28 mouse cellular contexts compared by ENCODE assay signal in the genomic region with DNA sequence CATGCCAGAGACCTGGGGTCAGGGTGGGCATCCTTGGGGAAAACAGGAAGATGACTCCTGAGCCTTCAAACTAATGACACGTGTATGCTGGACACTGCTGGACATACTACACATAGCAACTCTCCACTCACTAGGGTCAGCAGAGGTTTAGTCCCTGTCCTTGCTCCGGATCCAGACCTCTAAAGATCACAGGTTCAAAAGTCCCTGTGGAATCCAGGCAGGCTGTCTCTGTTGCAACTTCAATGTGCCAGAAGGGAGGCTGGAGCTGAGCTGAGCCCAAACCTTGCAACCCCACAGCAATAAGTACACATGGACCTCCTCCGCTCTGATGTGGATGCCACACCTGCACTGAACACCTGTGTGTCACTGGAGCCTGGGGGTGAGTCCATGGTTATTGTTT. TPM values are rescaled to one million over a fixed set of nuclear protein-coding genes. Genes with fewer than 3 reads are reported as not detected.
DNase-seq lines count a peak whose midpoint lies in the region; ATAC-seq and TF ChIP-seq lines count a peak whose summit lies in the region.
"Had no signal": no experiment of that assay in that cellular context is flagged by ENCODE, and none has a peak within 500 bp of the region (broad histone marks: within the 10 kb centered on the region; RNA-seq: fewer than 3 reads in every experiment).

No protein-coding gene starts in this region.

- no peak overlapping the region for H3K4me3 ChIP-seq in intestine, embryonic 14.5 days (ENCODE audit: low read depth, low read length)
- H3K4me3 ChIP-seq in intestine, embryonic 16.5 days (ENCODE audit: low read length) = no peak overlapping the region
- H3K4me3 ChIP-seq in intestine, postnatal 0 days (ENCODE audit: low read depth, low read length) = no peak overlapping the region
- no peak overlapping the region for H3K4me3 ChIP-seq in intestine, embryonic 15.5 days (replicated peaks)
- H3K4me3 ChIP-seq in liver, adult 2 months (ENCODE audit: insufficient read depth, low read depth, low read length) = peak overlapping the region; percentile 50
- H3K4me3 ChIP-seq in liver, embryonic 12.5 days = no peak overlapping the region
- H3K4me3 ChIP-seq in liver, postnatal 0 days (ENCODE audit: low read depth, low read length) = no peak overlapping the region

- H3K4me1 ChIP-seq in intestine, embryonic 14.5 days (replicated peaks; ENCODE audit: control insufficient read depth, insufficient read depth, low read length) = no peaks in the 10 kb centered on the region
- H3K4me1 ChIP-seq in intestine, embryonic 16.5 days (ENCODE audit: control insufficient read depth, insufficient read depth, low read length) = 0 out of 2 replicates have a peak, but pooled peaks cover under 1% of the 10 kb centered on the region
- H3K4me1 ChIP-seq in intestine, postnatal 0 days (replicated peaks; ENCODE audit: control insufficient read depth, insufficient read depth, low read length) = no peaks in the 10 kb centered on the region
- no peaks in the 10 kb centered on the region for H3K4me1 ChIP-seq in intestine, embryonic 15.5 days (replicated peaks)
- peaks cover 24% of the 10 kb centered on the region for H3K4me1 ChIP-seq in liver, adult 2 months (ENCODE audit: control insufficient read depth, insufficient read depth, low read length)
- H3K4me1 ChIP-seq in liver, embryonic 12.5 days = peaks cover 3% of the 10 kb centered on the region; the same call in 1 of the 2 replicates
- no peaks in the 10 kb centered on the region; the same call in 1 of the 2 replicates for H3K4me1 ChIP-seq in liver, postnatal 0 days (ENCODE audit: insufficient read depth)

- H3K27ac ChIP-seq in intestine, embryonic 14.5 days (ENCODE audit: low read depth) = no peak overlapping the region
- no peak overlapping the region for H3K27ac ChIP-seq in intestine, embryonic 16.5 days (ENCODE audit: low read length)
- no peak overlapping the region for H3K27ac ChIP-seq in intestine, postnatal 0 days (ENCODE audit: low read depth, low read length)
- no peak overlapping the region for H3K27ac ChIP-seq in intestine, embryonic 15.5 days
- H3K27ac ChIP-seq in liver, adult 2 months (replicated peaks; ENCODE audit: insufficient read depth, low read depth, low read length) = peak overlapping the region; percentile 95
- no peak overlapping the region for H3K27ac ChIP-seq in liver, embryonic 12.5 days
- H3K27ac ChIP-seq in liver, postnatal 0 days (ENCODE audit: low read depth) = no peak overlapping the region

- 87% methylated on average over 3 of the region's 3 CpGs for WGBS in intestine, embryonic 14.5 days
- 84% methylated on average over 3 of the region's 3 CpGs for WGBS in intestine, embryonic 16.5 days
- 77% methylated on average over 3 of the region's 3 CpGs for WGBS in intestine, postnatal 0 days
- 79% methylated on average over 3 of the region's 3 CpGs for WGBS in intestine, embryonic 15.5 days
- 15% methylated on average over 3 of the region's 3 CpGs for WGBS in liver, adult 2 months
- 62% methylated on average over 3 of the region's 3 CpGs for whole genome bisulfite sequencing in liver, embryonic 12.5 days (ENCODE audit: insufficient replicate concordance)
- 65% methylated on average over 3 of the region's 3 CpGs for WGBS in liver, postnatal 0 days (ENCODE audit: insufficient replicate concordance)

- no peak overlapping the region for H3K9ac ChIP-seq in intestine, embryonic 14.5 days (ENCODE audit: low read length)
- H3K9ac ChIP-seq in intestine, embryonic 16.5 days (ENCODE audit: low read depth, low read length) = no peak overlapping the region
- H3K9ac ChIP-seq in intestine, postnatal 0 days (ENCODE audit: low read depth, low read length) = no peak overlapping the region
- H3K9ac ChIP-seq in intestine, embryonic 15.5 days = no peak overlapping the region
- peak overlapping the region; percentile 56 for H3K9ac ChIP-seq in liver, adult 2 months (ENCODE audit: low read depth, low read length)
- H3K9ac ChIP-seq in liver, embryonic 12.5 days = no peak overlapping the region
- H3K9ac ChIP-seq in liver, postnatal 0 days (replicated peaks) = no peak overlapping the region

- no peak for TF ChIP-seq CTCF in intestine, postnatal 0 days (IDR thresholded peaks at IDR 0.05; ENCODE audit: low read depth)
- no peak for TF ChIP-seq CTCF in liver, adult 2 months (IDR thresholded peaks at IDR 0.05; ENCODE audit: low read depth, low read length)
- TF ChIP-seq CTCF in liver, postnatal 0 days (IDR thresholded peaks at IDR 0.05; ENCODE audit: low read depth) = no peak

- H3K79me2 ChIP-seq in liver, adult 2 months (ENCODE audit: control insufficient read depth, insufficient read depth, low read length) = peaks cover 9% of the 10 kb centered on the region; the same call in 1 of the 2 replicates

- no peaks in the 10 kb centered on the region for H3K27me3 ChIP-seq in intestine, embryonic 14.5 days (replicated peaks; ENCODE audit: control insufficient read depth, insufficient read depth, low read length)
- H3K27me3 ChIP-seq in intestine, embryonic 16.5 days (replicated peaks; ENCODE audit: control insufficient read depth, insufficient read depth, low read length) = no peaks in the 10 kb centered on the region
- H3K27me3 ChIP-seq in intestine, postnatal 0 days (replicated peaks; ENCODE audit: control insufficient read depth, insufficient read depth, low read length) = no peaks in the 10 kb centered on the region
- H3K27me3 ChIP-seq in intestine, embryonic 15.5 days (replicated peaks) = no peaks in the 10 kb centered on the region
- H3K27me3 ChIP-seq in liver, adult 2 months (ENCODE audit: control insufficient read depth, insufficient read depth, low read length) = no peaks in the 10 kb centered on the region
- no peaks in the 10 kb centered on the region for H3K27me3 ChIP-seq in liver, embryonic 12.5 days (replicated peaks)
- H3K27me3 ChIP-seq in liver, postnatal 0 days (ENCODE audit: insufficient read depth, low read length) = no peaks in the 10 kb centered on the region
- H3K27me3 ChIP-seq: Patski had no signal

- TF ChIP-seq EP300 in liver, postnatal 0 days (IDR thresholded peaks at IDR 0.05; ENCODE audit: low read depth) = no peak

- no peaks in the 10 kb centered on the region for H3K9me3 ChIP-seq in intestine, embryonic 14.5 days (ENCODE audit: control insufficient read depth, low read length)
- H3K9me3 ChIP-seq in intestine, embryonic 16.5 days (ENCODE audit: control insufficient read depth, low read length) = no peaks in the 10 kb centered on the region
- no peaks in the 10 kb centered on the region for H3K9me3 ChIP-seq in intestine, postnatal 0 days (ENCODE audit: control insufficient read depth)
- H3K9me3 ChIP-seq in intestine, embryonic 15.5 days = no peaks in the 10 kb centered on the region
- H3K9me3 ChIP-seq in liver, embryonic 12.5 days (replicated peaks) = no peaks in the 10 kb centered on the region
- no peaks in the 10 kb centered on the region for H3K9me3 ChIP-seq in liver, postnatal 0 days (ENCODE audit: low read length)
- H3K9me3 ChIP-seq: G1E had no signal

- no peaks in the 10 kb centered on the region for H3K36me3 ChIP-seq in intestine, embryonic 14.5 days (ENCODE audit: control insufficient read depth, insufficient read depth, low read length)
- H3K36me3 ChIP-seq in intestine, embryonic 16.5 days (ENCODE audit: control insufficient read depth, insufficient read depth, low read length) = no peaks in the 10 kb centered on the region
- no peaks in the 10 kb centered on the region for H3K36me3 ChIP-seq in intestine, postnatal 0 days (ENCODE audit: control insufficient read depth, insufficient read depth)
- no peaks in the 10 kb centered on the region for H3K36me3 ChIP-seq in intestine, embryonic 15.5 days
- H3K36me3 ChIP-seq in liver, adult 2 months (ENCODE audit: control insufficient read depth, insufficient read depth, low read length) = peaks cover 20% of the 10 kb centered on the region
- no peaks in the 10 kb centered on the region for H3K36me3 ChIP-seq in liver, embryonic 12.5 days
- H3K36me3 ChIP-seq in liver, postnatal 0 days (replicated peaks; ENCODE audit: insufficient read depth, low read length) = no peaks in the 10 kb centered on the region
- H3K36me3 ChIP-seq: G1E had no signal

- ATAC-seq in intestine, embryonic 14.5 days (replicated peaks; ENCODE audit: low FRiP score, low TSS enrichment, low read depth) = no peak
- no peak for ATAC-seq in intestine, embryonic 16.5 days
- peak; percentile 10; the same call in 1 of the 2 replicates for ATAC-seq in intestine, postnatal 0 days
- ATAC-seq in intestine, embryonic 15.5 days = no peak
- no peak for ATAC-seq in liver, embryonic 12.5 days
- peak; percentile 48 for ATAC-seq in liver, postnatal 0 days
- ATAC-seq: activated CD4-positive, CD25-positive, alpha-beta regulatory T cell, adult 4 months; CD4-positive, CD25-positive, alpha-beta regulatory T cell, adult 4 months; Patski had no signal

- no peak overlapping the region for H3K4me2 ChIP-seq in intestine, embryonic 14.5 days (ENCODE audit: low read length)
- no peak overlapping the region for H3K4me2 ChIP-seq in intestine, embryonic 16.5 days (ENCODE audit: low read depth, low read length)
- H3K4me2 ChIP-seq in intestine, postnatal 0 days (replicated peaks; ENCODE audit: low read depth) = no peak overlapping the region
- H3K4me2 ChIP-seq in intestine, embryonic 15.5 days (replicated peaks) = no peak overlapping the region
- H3K4me2 ChIP-seq in liver, embryonic 12.5 days = no peak overlapping the region
- H3K4me2 ChIP-seq in liver, postnatal 0 days (ENCODE audit: low read depth, low read length) = no peak overlapping the region

- TF ChIP-seq POLR2A in liver, adult 2 months (IDR thresholded peaks at IDR 0.05; ENCODE audit: extremely low read depth, insufficient read depth, low read length) = no peak

- DNase-seq in intestine, embryonic 14.5 days (ENCODE audit: low spot score) = peak; percentile 37
- DNase-seq in liver, adult 2 months (ENCODE audit: extremely low read depth, low read depth, low spot score) = peak; percentile 97
- DNase-seq in liver, postnatal 0 days = no peak
- no peak for DNase-seq in liver
- DNase-seq: adrenal gland, adult 2 months; adrenal gland, adult 8-10 months; adrenal gland, postnatal 10 days; adrenal gland, postnatal 14 days; adrenal gland, postnatal 25 days; adrenal gland, postnatal 36 days; B cell, adult 2 months; cerebellum, adult 11 months; cerebellum, adult 11-12 months had no signal

RNA-seq across cellular contexts. Expression of a gene that starts 22.0 kb away (rescaled TPM):
- polyA plus RNA-seq in intestine, embryonic 14.5 days (2014; fragmentation: Nextera tagmentation; extraction: Ambion mirVana) = not detected in 2 replicates
- 0.18 TPM in 1 of 2 replicates, not detected in the other for polyA plus RNA-seq in intestine, embryonic 16.5 days (2015; fragmentation: Nextera tagmentation; extraction: Ambion mirVana)
- polyA plus RNA-seq in intestine, postnatal 0 days (2015; fragmentation: Nextera tagmentation; extraction: Ambion mirVana) = 0.22 and 0.30 TPM in 2 replicates
- polyA plus RNA-seq in intestine, embryonic 15.5 days (2015; fragmentation: Nextera tagmentation; extraction: Ambion mirVana) = not detected in 2 replicates
- total RNA-seq in liver, adult 2 months (2014; rRNA removed) = not detected in 2 replicates
- polyA plus RNA-seq in liver, adult 2 months (2012; rRNA removed) = 0.06 and 0.17 TPM in 2 replicates
- polyA plus RNA-seq in liver, embryonic 12.5 days (2016; fragmentation: Nextera tagmentation; extraction: Ambion mirVana) = not detected in 2 replicates
- polyA plus RNA-seq in liver, postnatal 0 days (2015; fragmentation: Nextera tagmentation; extraction: Ambion mirVana) = not detected in 2 replicates
- total RNA-seq: adrenal gland, adult 18-20 months; adrenal gland, adult 2 months; adrenal gland, adult 8-10 months; adrenal gland, postnatal 10 days; adrenal gland, postnatal 14 days; adrenal gland, postnatal 25 days; adrenal gland, postnatal 36 days; adrenal gland, postnatal 4 days; CH12.LX; ES-E14; MEL had no signal
- polyA plus RNA-seq: activated CD4-positive, CD25-positive, alpha-beta regulatory T cell, adult 4 months; adrenal gland, adult 2 months; brain, embryonic 14.5 days; C2C12; CD4-positive, CD25-positive, alpha-beta regulatory T cell, adult 4 months; G1E; Patski had no signal

Comparison
In these comparisons a context has a peak if more than half of its experiments do, and no peak if none do; other contexts are left out.
1. ATAC-seq: peak in intestine, postnatal 0 days (single experiment) and liver, postnatal 0 days (single experiment); none in intestine, embryonic 14.5 days (single experiment), intestine, embryonic 16.5 days (single experiment), intestine, embryonic 15.5 days (single experiment) and liver, embryonic 12.5 days (single experiment).
2. DNase-seq: peak in intestine, embryonic 14.5 days (single experiment) and liver, adult 2 months (single experiment); none in liver, postnatal 0 days (single experiment) and liver (single experiment).